In genomic region chr17:6665389-6665788, GRCm38 (mm10) we compare ENCODE assay signal across 5 mouse cellular contexts. TPM values are rescaled to one million over a fixed set of nuclear protein-coding genes. Genes with fewer than 3 reads are reported as not detected.
"Had no signal": no experiment of that assay in that cellular context is flagged by ENCODE, and none has a peak within 500 bp of the region (broad histone marks: within the 10 kb centered on the region; RNA-seq: fewer than 3 reads in every experiment).

No protein-coding gene starts in this region.

RNA-seq across cellular contexts. Expression of gene Sytl3, which starts 6.5 kb away (rescaled TPM):
- polyA plus RNA-seq: heart, embryonic 12.5 days; limb, embryonic 11.5 days; limb, embryonic 13.5 days; liver, adult 2 months; liver, embryonic 12.5 days had no signal
